Mouse (Mus musculus) embryonic facial prominence, embryonic 10.5 days (tissue): ENCODE measurements at regions not wholly inside any gene's neighbourhood (a gene's known extent, or its start where the extent isn't known, plus 50 kb on each side); places are given as distances from the start of the nearest gene placed in this dataset.

Experiments used
- DNase-seq: peaks from one replicate; pipeline ENCODE4 v3.0.0-alpha.2; 2017; ENCODE audit warnings: low spot score
- H3K27ac ChIP-seq: fragments of 300-500 bp; sonication (generic); replicated peaks from 2 replicates; pipeline ENCODE4 v1.5.1; 2016; ENCODE audit warnings: mild to moderate bottlenecking
- H3K27me3 ChIP-seq: fragments of 300-500 bp; sonication (generic); replicated peaks from 2 replicates; pipeline ENCODE4 v1.6.1; 2016; ENCODE audit warnings: low read depth, mild to moderate bottlenecking; ENCODE audit not compliant: poor library complexity, severe bottlenecking
- H3K36me3 ChIP-seq: fragments of 300-500 bp; sonication (generic); replicated peaks from 2 replicates; pipeline ENCODE4 v1.6.1; 2016; ENCODE audit warnings: mild to moderate bottlenecking, moderate library complexity
- H3K4me1 ChIP-seq: fragments of 300-500 bp; sonication (generic); 2 replicates; pipeline ENCODE4 v1.6.1; 2016
- H3K4me3 ChIP-seq: fragments of 300-500 bp; sonication (generic); 2 replicates; pipeline ENCODE4 v1.5.1; 2016; ENCODE audit warnings: mild to moderate bottlenecking, moderate library complexity
- H3K9me3 ChIP-seq: fragments of 300-500 bp; sonication (generic); 2 replicates; pipeline ENCODE4 v1.6.1; 2016; ENCODE audit warnings: mild to moderate bottlenecking
- WGBS: fragments of 180-500 bp; shearing (Covaris S2); methylation state at CpG from one replicate; pipeline ENCODE4 v1.1.7; 2016; 5-methylcytosine and 5-hydroxymethylcytosine counted together

DNA sequence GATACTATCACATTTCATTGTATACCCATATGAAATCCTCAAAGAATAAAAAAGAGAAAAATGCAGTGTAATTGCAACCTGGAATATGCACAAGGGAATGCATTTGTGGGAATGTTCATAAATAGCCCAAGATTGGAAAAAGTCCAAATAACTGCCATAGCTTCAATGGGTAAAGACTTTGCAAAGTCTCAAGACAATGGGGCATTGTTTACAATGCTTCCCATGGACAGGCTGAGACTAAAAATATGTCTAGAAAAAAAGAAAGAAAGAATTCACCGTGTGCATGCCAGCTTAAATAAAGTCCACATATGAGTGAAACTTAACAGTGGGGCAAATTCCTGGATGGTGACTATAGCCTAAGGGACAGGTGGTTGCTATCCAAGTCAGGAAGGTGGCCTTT is 210.4 kb upstream of the Sox11 start:
- DNase-seq: no peak
- H3K36me3 ChIP-seq: no peaks in the 10 kb centered on the region
- H3K9me3 ChIP-seq: no peaks in the 10 kb centered on the region
- no peaks in the 10 kb centered on the region for H3K4me1 ChIP-seq
- 55% methylated on average over 1 of the region's 1 CpGs for WGBS
- no peaks in the 10 kb centered on the region for H3K27me3 ChIP-seq
- H3K4me3 ChIP-seq: no peak overlapping the region
- H3K27ac ChIP-seq: no peak overlapping the region

DNA sequence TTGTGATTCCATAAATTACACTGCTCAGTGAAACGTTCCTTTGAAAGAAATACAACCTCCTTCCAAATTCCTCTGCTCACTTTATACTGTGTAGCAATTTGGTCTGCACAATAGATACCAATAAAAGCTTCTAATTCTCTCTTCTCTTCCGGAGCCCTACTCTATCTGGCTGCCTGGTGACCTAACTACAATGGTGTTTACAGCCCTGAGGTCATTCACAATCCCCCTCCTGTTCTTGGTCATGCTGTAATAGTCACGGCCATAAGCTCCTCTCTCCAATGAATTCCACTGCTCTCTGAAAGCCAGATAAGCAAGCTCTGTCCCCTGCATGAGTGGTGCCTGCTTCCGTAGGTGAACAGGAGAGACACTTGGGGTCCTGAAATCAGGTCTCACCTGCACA is 195.8 kb upstream of the Sox11 start:
- Histone ChIP-seq H3K4me1 (peaks cover 39% of the 10 kb centered on the region), H3K36me3 (no peaks in the 10 kb centered on the region), H3K27ac (peak overlapping the region; percentile 52), H3K4me3 (no peak overlapping the region), H3K27me3 (no peaks in the 10 kb centered on the region), H3K9me3 (no peaks in the 10 kb centered on the region)
- DNase-seq: no peak
- WGBS: 28% methylated on average over 4 of the region's 4 CpGs

DNA sequence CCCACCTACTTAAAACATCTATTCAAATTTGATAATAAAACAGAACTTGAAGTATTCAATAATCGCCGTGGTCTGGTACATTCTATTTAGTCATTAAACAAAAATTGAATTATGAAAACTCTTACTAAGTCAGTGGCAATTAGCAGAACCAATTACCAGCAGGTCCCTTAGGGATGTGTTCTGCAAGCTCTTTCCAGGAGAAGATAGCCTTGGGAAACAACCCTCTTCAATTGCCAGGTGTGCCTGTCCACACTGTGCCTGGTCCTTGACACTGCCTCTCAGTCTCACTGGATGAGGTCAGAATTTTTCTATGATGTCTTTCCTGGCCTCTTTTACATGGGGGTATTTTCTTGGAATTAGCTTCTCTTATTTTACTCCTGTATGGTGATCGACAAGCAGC is 195.1 kb upstream of the Sox11 start:
- 80% methylated on average over 3 of the region's 3 CpGs for WGBS
- Histone ChIP-seq H3K4me3 (no peak overlapping the region), H3K36me3 (no peaks in the 10 kb centered on the region), H3K4me1 (peaks cover 39% of the 10 kb centered on the region), H3K27ac (no peak overlapping the region; the same call in 1 of the 2 replicates), H3K9me3 (no peaks in the 10 kb centered on the region), H3K27me3 (no peaks in the 10 kb centered on the region)
- no peak for DNase-seq

DNA sequence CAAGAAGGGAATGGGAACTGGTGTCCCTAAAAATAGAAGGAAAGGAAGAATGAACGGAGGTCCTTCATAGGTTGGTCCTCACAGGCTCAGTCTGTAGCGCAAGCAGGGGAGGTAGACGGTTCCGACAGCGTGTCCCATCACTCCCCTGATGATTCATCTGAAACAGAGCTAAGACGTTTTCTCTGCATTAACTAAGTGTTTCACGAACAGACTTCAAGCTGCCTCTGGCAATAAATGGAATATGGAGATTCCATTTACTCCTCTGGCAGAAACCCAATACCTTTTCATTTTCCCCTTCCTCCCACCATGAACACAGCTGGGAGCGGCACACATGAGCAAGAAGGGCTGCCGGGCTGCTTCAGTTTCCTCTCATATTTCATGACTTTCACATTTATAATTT is 194.6 kb upstream of the Sox11 start:
- 65% methylated on average over 9 of the region's 9 CpGs for WGBS
- H3K4me1 ChIP-seq: peaks cover 39% of the 10 kb centered on the region
- no peaks in the 10 kb centered on the region for H3K27me3 ChIP-seq
- H3K27ac ChIP-seq: peak overlapping the region; percentile 40; the same call in 1 of the 2 replicates
- H3K4me3 ChIP-seq: no peak overlapping the region
- DNase-seq: no peak
- no peaks in the 10 kb centered on the region for H3K36me3 ChIP-seq
- no peaks in the 10 kb centered on the region for H3K9me3 ChIP-seq

DNA sequence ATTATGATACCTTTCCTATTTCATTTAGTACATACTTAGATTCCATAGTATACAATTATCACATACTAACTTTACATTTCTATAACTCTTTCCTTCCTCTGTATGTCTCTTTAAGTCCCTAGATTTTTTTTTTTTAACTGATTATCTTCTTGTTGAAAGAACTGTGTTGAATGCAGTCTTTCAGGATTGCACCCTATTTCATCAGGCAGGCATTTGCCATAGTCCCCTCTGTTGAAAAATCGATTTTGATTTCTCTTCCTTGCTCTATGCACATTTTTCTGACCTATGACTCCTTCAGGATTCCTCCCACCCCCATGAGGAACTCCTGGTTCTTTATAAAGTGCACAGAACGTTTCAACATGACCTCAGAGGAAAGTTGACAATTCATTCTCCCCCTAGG is 183.2 kb upstream of the Sox11 start:
- Histone ChIP-seq H3K36me3 (no peaks in the 10 kb centered on the region), H3K9me3 (no peaks in the 10 kb centered on the region), H3K27me3 (no peaks in the 10 kb centered on the region), H3K27ac (no peak overlapping the region), H3K4me1 (0 out of 2 replicates have a peak, but pooled peaks cover 12% of the 10 kb centered on the region), H3K4me3 (no peak overlapping the region)
- WGBS: 57% methylated on average over 2 of the region's 2 CpGs
- DNase-seq: no peak

DNA sequence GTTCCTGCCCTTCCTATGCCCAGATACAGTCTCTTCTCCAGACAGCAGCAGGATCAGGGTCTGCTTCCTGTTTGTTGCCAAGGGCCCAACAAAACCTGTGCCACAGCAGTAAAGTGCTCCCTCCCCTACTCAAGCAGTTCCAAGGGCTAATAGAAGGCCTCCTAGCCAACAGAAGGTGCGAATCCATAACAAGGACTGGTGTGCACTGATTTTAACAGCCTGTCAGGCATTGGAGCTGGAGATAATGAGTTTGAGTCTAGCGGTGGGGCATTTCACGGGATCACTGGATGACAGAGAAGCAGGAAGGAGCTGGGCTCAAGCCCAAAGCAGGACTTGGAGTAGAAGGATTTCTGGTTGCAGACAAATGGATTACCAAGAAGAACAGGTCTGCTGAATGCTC is 170.9 kb upstream of the Sox11 start:
- WGBS: 88% methylated on average over 3 of the region's 3 CpGs

DNA sequence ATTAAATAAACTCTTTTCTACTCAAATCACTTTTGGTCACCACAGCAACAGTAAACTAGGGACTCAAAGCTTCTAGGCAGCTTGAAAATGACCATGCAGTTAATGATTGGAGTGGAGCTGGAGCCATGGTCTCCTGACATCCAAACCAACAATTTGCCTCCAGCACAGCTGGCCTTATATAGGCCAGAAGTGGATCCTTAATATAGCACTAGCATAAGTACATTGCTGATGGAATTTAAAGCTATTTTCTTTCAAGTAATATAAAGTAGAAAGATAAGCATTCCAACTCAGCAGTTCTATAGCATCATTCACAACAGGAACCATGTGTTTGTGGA is 165.8 kb upstream of the Sox11 start:
- no peaks in the 10 kb centered on the region for H3K9me3 ChIP-seq
- no peak overlapping the region for H3K4me3 ChIP-seq

More for the DNA sequence above, 170.9 kb upstream of the Sox11 start:
- H3K4me3 ChIP-seq: no peak overlapping the region
- no peaks in the 10 kb centered on the region for H3K4me1 ChIP-seq
- no peaks in the 10 kb centered on the region for H3K27me3 ChIP-seq
- H3K36me3 ChIP-seq: no peaks in the 10 kb centered on the region
- DNase-seq: no peak
- no peaks in the 10 kb centered on the region for H3K9me3 ChIP-seq
- no peak overlapping the region for H3K27ac ChIP-seq

DNA sequence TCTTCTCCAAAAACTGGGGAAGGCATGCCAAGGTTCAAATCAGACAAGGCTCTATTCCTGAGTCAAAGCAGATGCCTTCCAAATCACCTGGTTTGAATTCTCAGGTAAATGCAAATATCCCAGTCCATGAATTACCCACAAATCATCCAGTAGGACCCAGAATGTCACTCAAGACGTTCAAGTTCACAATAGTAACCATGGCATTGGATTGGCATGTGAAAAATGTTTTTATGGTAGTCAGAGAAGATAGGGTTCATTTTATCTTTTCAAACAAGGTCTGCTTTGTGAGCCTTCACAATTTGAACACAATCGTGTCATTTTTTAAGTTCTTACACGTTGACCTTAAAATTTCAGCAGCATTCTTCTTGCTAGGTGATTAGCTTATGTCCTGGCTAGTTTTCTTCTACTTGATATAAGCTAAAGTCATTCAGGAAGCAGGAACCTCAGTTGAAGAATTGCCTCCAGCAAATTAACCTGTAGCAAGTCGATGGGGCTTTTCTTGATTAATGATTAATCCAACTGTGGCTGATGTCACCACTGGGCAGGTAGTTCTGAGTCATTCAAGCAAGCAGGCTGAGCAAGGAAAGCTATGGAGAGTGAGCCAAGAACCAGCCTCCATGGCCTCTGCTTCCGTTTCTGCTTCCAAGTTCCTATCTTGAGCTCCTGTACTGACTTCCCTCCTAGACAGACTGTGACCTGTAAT is 165.3 kb upstream of the Sox11 start:
- Histone ChIP-seq H3K27ac (no peak overlapping the region), H3K4me3 (no peak overlapping the region), H3K27me3 (no peaks in the 10 kb centered on the region), H3K36me3 (no peaks in the 10 kb centered on the region), H3K4me1 (peaks cover 7% of the 10 kb centered on the region), H3K9me3 (no peaks in the 10 kb centered on the region)
- WGBS: 74% methylated on average over 5 of the region's 5 CpGs
- no peak for DNase-seq

More for the DNA sequence above, 165.8 kb upstream of the Sox11 start:
- Histone ChIP-seq H3K27ac (no peak overlapping the region), H3K36me3 (no peaks in the 10 kb centered on the region), H3K4me1 (peaks cover 1% of the 10 kb centered on the region), H3K27me3 (no peaks in the 10 kb centered on the region)
- no peak for DNase-seq

DNA sequence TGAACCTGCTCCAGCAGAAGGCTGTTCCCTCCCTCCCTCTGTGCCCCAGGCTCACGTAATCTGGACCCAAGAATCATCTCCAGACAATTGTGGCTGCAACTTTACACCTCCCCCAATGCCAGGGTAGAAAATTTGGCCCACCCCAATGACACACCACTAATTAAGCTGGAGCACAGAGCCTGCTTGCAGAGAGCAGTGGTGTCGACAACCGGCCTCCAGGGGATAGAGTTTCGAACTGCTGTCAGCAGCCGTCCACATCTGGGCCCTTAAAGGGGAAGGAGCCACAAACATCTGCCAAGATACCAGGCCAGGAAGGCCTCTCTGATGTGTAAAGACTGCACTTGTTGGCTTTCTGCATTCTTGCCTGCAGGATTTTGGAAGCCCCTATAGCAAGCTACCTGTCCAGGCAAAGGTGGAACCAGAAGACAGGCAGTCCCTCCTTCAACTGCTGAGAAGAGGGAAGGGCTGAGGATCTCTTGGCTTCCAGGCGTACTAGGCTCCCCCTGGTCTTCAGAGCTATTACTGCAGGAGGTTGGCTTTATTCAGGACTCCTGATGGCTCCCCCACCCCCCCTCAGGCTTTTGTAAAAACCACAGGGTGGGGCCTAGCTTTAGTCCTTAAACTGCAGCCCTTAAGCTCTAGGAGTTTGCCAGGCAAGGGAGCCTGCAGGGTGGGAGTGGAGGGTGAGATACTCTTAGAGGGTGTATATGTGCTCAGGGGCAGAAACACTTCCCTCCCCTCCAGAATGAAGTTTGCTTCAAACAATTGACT is 160.5 kb upstream of the Sox11 start:
- 10% methylated on average over 6 of the region's 6 CpGs for WGBS
- H3K27me3 ChIP-seq: no peaks in the 10 kb centered on the region
- peaks cover 40% of the 10 kb centered on the region for H3K4me1 ChIP-seq
- no peaks in the 10 kb centered on the region for H3K9me3 ChIP-seq
- peak overlapping the region; percentile 72 for H3K27ac ChIP-seq
- H3K36me3 ChIP-seq: no peaks in the 10 kb centered on the region
- DNase-seq: peak; percentile 47
- no peak overlapping the region for H3K4me3 ChIP-seq

DNA sequence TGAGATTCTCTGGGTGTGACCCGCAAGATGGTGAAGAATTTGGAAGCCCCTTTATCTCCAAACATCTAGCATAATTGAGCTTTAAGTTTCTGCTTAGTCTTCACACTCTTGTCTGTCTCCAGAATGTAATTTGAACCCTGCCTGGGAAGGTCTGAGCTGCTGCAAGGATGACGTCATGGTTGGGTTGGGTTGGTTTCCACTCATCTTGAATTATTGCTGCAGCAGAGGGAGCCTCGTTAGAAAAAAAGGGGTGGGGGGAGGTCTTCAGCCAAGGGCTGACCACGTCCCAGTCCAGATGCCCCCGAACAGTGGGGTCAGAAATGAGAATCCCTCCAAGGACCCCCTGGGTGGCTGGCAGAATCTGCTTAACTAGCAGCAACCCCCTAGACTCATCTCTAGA is 158.1 kb upstream of the Sox11 start:
- 25% methylated on average over 5 of the region's 5 CpGs for WGBS

DNA sequence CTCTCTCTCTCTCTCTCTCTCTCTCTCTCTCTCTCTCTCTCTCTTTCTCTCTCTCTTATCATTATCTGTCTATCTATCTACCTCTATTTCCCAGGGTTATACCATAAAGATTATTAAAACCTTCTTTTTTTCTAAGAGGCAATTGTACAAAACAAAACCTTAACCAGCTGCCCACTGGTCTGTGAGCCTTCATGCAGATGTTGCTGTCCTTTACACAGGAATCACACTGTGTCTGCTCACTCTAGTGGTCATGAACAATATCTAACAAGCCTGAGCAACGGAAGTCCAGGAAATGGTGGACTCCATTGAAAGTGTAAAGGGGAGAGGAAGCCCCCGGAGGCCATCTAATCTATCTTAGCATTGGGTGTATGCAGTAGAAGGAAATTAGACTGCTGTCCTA is 156.9 kb upstream of the Sox11 start:
- Histone ChIP-seq H3K4me1 (peaks cover 66% of the 10 kb centered on the region), H3K27ac (no peak overlapping the region; the same call in 1 of the 2 replicates), H3K9me3 (no peaks in the 10 kb centered on the region), H3K4me3 (no peak overlapping the region), H3K36me3 (no peaks in the 10 kb centered on the region), H3K27me3 (no peaks in the 10 kb centered on the region)
- WGBS: 53% methylated on average over 2 of the region's 2 CpGs
- DNase-seq: no peak

More for the DNA sequence above, 158.1 kb upstream of the Sox11 start:
- peak; percentile 47 for DNase-seq
- H3K27ac ChIP-seq: peak overlapping the region; percentile 48
- H3K27me3 ChIP-seq: no peaks in the 10 kb centered on the region
- no peak overlapping the region for H3K4me3 ChIP-seq
- no peaks in the 10 kb centered on the region for H3K36me3 ChIP-seq
- H3K4me1 ChIP-seq: peaks cover 57% of the 10 kb centered on the region
- H3K9me3 ChIP-seq: no peaks in the 10 kb centered on the region

DNA sequence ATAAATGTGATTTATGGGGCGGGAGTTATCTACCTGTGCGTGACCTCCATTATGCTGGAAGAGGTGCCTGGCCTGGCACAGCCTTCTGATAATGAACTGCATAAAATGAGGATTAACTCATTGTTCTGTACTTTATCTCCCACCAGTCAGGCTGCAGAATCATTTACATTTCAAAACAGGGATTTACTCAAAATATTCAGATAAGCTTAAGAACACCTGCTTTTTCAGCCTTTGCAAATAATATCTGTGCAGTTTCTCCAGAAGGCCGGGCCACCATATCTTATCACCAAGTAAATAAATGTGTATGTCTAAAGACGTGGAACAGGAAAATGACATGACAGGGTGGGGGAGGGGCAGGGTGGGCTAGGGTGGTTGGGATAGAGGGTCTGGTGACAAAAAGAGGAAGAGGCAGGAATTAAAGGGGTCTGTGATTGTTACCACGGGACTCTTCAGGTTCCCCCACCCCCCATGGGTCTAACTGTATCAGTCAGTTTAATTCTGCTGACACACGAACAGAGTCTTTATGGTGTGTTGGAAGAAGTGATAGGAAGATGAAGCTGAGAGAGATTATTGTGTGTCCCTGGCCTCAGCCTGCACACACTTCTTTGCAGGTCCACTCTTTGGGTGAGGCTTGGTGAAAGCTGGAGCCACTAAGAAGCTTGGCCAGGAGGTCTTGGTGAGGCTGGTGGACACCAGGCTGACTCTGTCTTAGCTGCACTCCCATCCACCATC is 154.6 kb upstream of the Sox11 start:
- H3K27me3 ChIP-seq: no peaks in the 10 kb centered on the region
- H3K27ac ChIP-seq: peak overlapping the region; percentile 0
- H3K4me3 ChIP-seq: no peak overlapping the region
- 48% methylated on average over 6 of the region's 6 CpGs for WGBS
- no peak for DNase-seq
- H3K36me3 ChIP-seq: no peaks in the 10 kb centered on the region
- no peaks in the 10 kb centered on the region for H3K9me3 ChIP-seq
- H3K4me1 ChIP-seq: peaks cover 64% of the 10 kb centered on the region
